Mouse (Mus musculus): Measurements from ENCODE around the gene Gucy2c. TPM values are rescaled to one million over a fixed set of nuclear protein-coding genes. Genes with fewer than 3 reads are reported as not detected.

The Gucy2c gene
- polyA plus RNA-seq (2012): not detected in 2 replicates

- TF ChIP-seq GATA1 (IDR thresholded peaks at IDR 0.05; ENCODE audit: low read length): no peak
These were observed at the start of gene Gucy2c for GRCm38 (mm10) chr6:136781377-136781986. Gucy2c (minus strand) TSS chr6:136781765.

- TF ChIP-seq GATA1 (IDR thresholded peaks at IDR 0.05; ENCODE audit: low read length): no peak
These were observed 47.1 kb upstream of the Gucy2c start for GRCm38 (mm10) chr6:136828681-136829080.

GRCm38 (mm10) chr6:136827881-136828561 lies 46.5 kb upstream of the Gucy2c start, which contains the start of gene Wbp11:
Wbp11 (minus strand) TSS chr6:136828233.
- TF ChIP-seq GATA1 (IDR thresholded peaks at IDR 0.05; ENCODE audit: low read length): no peak

- no peak for TF ChIP-seq GATA1 (IDR thresholded peaks at IDR 0.05; ENCODE audit: low read length)
These were observed 45.9 kb upstream of the Gucy2c start, which contains the start of gene BC049715 for GRCm38 (mm10) chr6:136827516-136827880. BC049715 (plus strand) TSS chr6:136827626.

GRCm38 (mm10) chr6:136827116-136827515 lies 45.6 kb upstream of the Gucy2c start:
- no peak for TF ChIP-seq GATA1 (IDR thresholded peaks at IDR 0.05; ENCODE audit: low read length)

- TF ChIP-seq GATA1 (IDR thresholded peaks at IDR 0.05; ENCODE audit: low read length): no peak
These were observed 43.4 kb upstream of the Gucy2c start for GRCm38 (mm10) chr6:136824987-136825386.

- no peak for TF ChIP-seq GATA1 (IDR thresholded peaks at IDR 0.05; ENCODE audit: low read length)
These were observed 39.5 kb upstream of the Gucy2c start for GRCm38 (mm10) chr6:136821086-136821485.

- no peak for TF ChIP-seq GATA1 (IDR thresholded peaks at IDR 0.05; ENCODE audit: low read length)
These were observed 38.8 kb upstream of the Gucy2c start for GRCm38 (mm10) chr6:136820381-136820780.

- no peak for TF ChIP-seq GATA1 (IDR thresholded peaks at IDR 0.05; ENCODE audit: low read length)
These were observed 36.0 kb upstream of the Gucy2c start for GRCm38 (mm10) chr6:136817549-136817948.

GRCm38 (mm10) chr6:136816826-136817225 lies 35.3 kb upstream of the Gucy2c start:
- TF ChIP-seq GATA1 (IDR thresholded peaks at IDR 0.05; ENCODE audit: low read length): no peak

- TF ChIP-seq GATA1 (IDR thresholded peaks at IDR 0.05; ENCODE audit: low read length): no peak
These were observed 33.8 kb upstream of the Gucy2c start for GRCm38 (mm10) chr6:136815381-136815780.

GRCm38 (mm10) chr6:136813117-136813516 lies 31.6 kb upstream of the Gucy2c start:
- TF ChIP-seq GATA1 (IDR thresholded peaks at IDR 0.05; ENCODE audit: low read length): no peak

- TF ChIP-seq GATA1 (IDR thresholded peaks at IDR 0.05; ENCODE audit: low read length): no peak
These were observed 29.6 kb upstream of the Gucy2c start for GRCm38 (mm10) chr6:136811196-136811595.

- no peak for TF ChIP-seq GATA1 (IDR thresholded peaks at IDR 0.05; ENCODE audit: low read length)
These were observed 28.1 kb upstream of the Gucy2c start for GRCm38 (mm10) chr6:136809673-136810072.

GRCm38 (mm10) chr6:136809077-136809476 lies 27.5 kb upstream of the Gucy2c start:
- TF ChIP-seq GATA1 (IDR thresholded peaks at IDR 0.05; ENCODE audit: low read length): no peak

GRCm38 (mm10) chr6:136808631-136809046 lies 27.1 kb upstream of the Gucy2c start:
- no peak for TF ChIP-seq GATA1 (IDR thresholded peaks at IDR 0.05; ENCODE audit: low read length)

- TF ChIP-seq GATA1 (IDR thresholded peaks at IDR 0.05; ENCODE audit: low read length): no peak
These were observed 26.5 kb upstream of the Gucy2c start, which contains the start of gene H2afj for GRCm38 (mm10) chr6:136808014-136808417. H2afj (plus strand) TSS chr6:136808244.

All from G1E-ER4 (cell line).